Mouse (Mus musculus) C2C12 (cell line): Measurements from ENCODE around the gene Cdk5. TPM values are rescaled to one million over a fixed set of nuclear protein-coding genes. Genes with fewer than 3 reads are reported as not detected.

Experiments used
- H3K27me3 ChIP-seq: one replicate; pipeline ENCODE4 v1.6.1; 2011; ENCODE audit not compliant: control insufficient read depth, insufficient read depth, insufficient read length
- H3K36me3 ChIP-seq: one replicate; pipeline ENCODE4 v1.6.1; 2011; ENCODE audit not compliant: control insufficient read depth, insufficient read depth
- H3K4me3 ChIP-seq: one replicate; pipeline ENCODE4 v1.5.1; 2011; ENCODE audit warnings: mild to moderate bottlenecking, control low read depth; ENCODE audit not compliant: poor library complexity, insufficient read depth, severe bottlenecking
- H3K79me2 ChIP-seq: one replicate; pipeline ENCODE4 v1.6.1; 2011; ENCODE audit not compliant: control insufficient read depth, insufficient read depth
- H3K79me3 ChIP-seq: one replicate; pipeline ENCODE4 v1.6.1; 2011; ENCODE audit warnings: low read depth, control low read depth
- H3ac ChIP-seq: one replicate; pipeline ENCODE3; 2011; ENCODE audit warnings: low read depth; ENCODE audit not compliant: control insufficient read depth, insufficient read length
- CEBPB ChIP-seq: IDR thresholded peaks from one replicate; pipeline ENCODE4 v1.6.1; 2011; ENCODE audit warnings: low read depth, mild to moderate bottlenecking, control low read depth, moderate library complexity
- CTCF ChIP-seq: IDR thresholded peaks from one replicate; pipeline ENCODE4 v1.5.1; 2011; ENCODE audit not compliant: control insufficient read depth, insufficient read depth, insufficient read length
- FOSL1 ChIP-seq: IDR thresholded peaks from one replicate; pipeline ENCODE4 v1.8.0; 2011; ENCODE audit warnings: mild to moderate bottlenecking, low read length; ENCODE audit not compliant: poor library complexity, insufficient read depth, severe bottlenecking
- MAX ChIP-seq: IDR thresholded peaks from one replicate; pipeline ENCODE4 v1.6.1; 2011; ENCODE audit warnings: mild to moderate bottlenecking, control low read depth
- MYOD1 ChIP-seq: IDR thresholded peaks from one replicate; pipeline ENCODE4 v1.6.1; 2011; ENCODE audit warnings: low read depth; ENCODE audit not compliant: control insufficient read depth, insufficient read length
- MYOG ChIP-seq: IDR thresholded peaks from one replicate; pipeline ENCODE4 v1.6.1; 2011; ENCODE audit not compliant: control insufficient read depth, insufficient read length; ENCODE audit errors: extremely low read depth
- USF1 ChIP-seq: IDR thresholded peaks from one replicate; pipeline ENCODE4 v1.6.1; 2011; ENCODE audit warnings: low read depth, mild to moderate bottlenecking, control low read depth, moderate library complexity
- long read RNA-seq, 2 experiments: library from polyadenylated mRNA; unstranded; transcript quantifications; one replicate each; pipeline ENCODE4 v2.0.0; 2019 to 2020
- polyA plus RNA-seq: library from polyadenylated mRNA; unstranded; fragments of >200 nt; fragmentation: generic; extraction: Trizol; gene quantifications from one replicate; pipeline ENCODE4 v1.2.1, GENCODE M21; 2012; ENCODE audit warnings: missing spikeins

The Cdk5 gene
- 33.4 TPM for polyA plus RNA-seq
- long read RNA-seq, experiment 1, transcript Cdk5-201 (12 exons, 2,059 nt): major isoform, 42 of 51 reads
- long read RNA-seq, experiment 1, partial matches to known transcripts: 3 of 51 reads
- long read RNA-seq, experiment 1, other reads (novel, unspliced or antisense): 6 of 51 reads
- long read RNA-seq, experiment 2, transcript Cdk5-201 (12 exons, 2,059 nt): major isoform, 49 of 54 reads
- long read RNA-seq, experiment 2, partial matches to known transcripts: 0 of 54 reads
- long read RNA-seq, experiment 2, other reads (novel, unspliced or antisense): 5 of 54 reads

DNA sequence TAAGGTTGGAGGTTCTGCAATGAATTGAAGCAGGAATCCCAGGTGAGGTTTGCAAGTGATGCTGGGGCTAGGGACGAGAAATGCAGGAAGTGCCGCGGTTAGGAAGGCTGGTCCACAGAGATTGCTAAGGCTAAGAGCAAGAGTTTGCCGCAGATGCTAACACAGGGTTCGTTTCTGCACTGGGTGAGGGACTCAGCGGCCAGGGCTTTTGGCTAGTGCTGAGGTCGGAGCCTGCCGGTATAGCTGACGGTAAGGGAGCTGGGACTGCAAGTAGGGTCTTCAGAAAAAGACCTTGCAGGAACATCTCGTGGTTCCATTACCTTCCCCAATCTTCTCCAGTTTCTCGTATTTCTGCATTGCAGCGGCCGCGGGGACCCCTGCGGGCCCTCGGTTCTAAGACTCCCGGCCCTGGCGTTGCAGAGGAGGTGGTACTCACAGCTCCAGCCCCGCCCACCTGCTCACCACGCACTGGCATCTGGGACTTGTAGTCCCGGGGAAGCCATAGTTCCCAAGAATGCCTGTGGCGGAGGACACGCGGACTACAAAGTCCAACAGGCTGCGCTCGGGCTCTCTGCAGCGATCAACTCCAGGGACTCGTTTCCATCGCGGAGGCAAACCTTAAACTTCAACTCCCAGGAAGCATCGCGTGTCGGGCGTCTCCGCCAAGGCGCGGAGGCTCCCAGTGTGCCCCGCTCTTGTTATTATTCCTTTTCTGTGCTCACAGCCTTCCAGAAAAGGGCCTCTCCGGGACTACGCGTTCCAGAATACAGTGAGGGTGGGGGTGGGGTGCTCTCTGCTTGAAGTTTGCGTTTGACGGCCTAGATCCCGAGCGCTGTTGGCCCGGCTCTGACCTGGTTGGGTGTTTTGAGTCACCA is at the start of gene Cdk5, which contains the start of gene Slc4a2:
Gene Cdk5, minus strand, starts transcription at position 402 of the 875 bp plus-strand sequence.
Gene Slc4a2, plus strand, starts transcription at position 709 of the 875 bp plus-strand sequence.
- Histone ChIP-seq H3ac (peak within 1 kb of the TSS; percentile 76), H3K4me3 (peak within 1 kb of the TSS; percentile 80)

DNA sequence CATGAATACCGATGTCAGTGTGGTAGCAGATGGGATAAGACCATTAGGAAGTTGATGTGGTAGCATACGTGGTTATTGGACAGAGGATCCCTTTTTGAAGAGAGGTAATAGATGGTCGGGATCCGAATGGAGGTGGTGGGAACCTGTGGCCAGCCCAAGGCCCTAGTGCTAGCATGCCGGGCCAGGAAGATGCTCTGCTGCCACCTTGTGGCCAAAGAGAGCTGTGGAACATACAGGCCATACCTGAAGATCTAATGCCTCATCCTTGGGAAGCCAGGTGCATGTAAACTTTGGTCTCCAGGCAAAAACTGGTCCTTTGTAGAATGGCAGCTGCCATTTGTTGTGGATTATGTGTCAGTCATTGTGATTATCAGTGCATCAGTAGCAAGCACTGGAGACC is 47.3 kb upstream of the Cdk5 start:
- peaks cover 9% of the 10 kb centered on the region for H3K36me3 ChIP-seq
- no peak overlapping the region for H3ac ChIP-seq
- H3K27me3 ChIP-seq: no peaks in the 10 kb centered on the region
- no peak overlapping the region for H3K4me3 ChIP-seq
- peaks cover 100% of the 10 kb centered on the region for H3K79me2 ChIP-seq
- peaks cover 74% of the 10 kb centered on the region for H3K79me3 ChIP-seq
- TF ChIP-seq CEBPB (no peak), CTCF (peak; percentile 87)

More for the DNA sequence above, at the start of gene Cdk5, which contains the start of gene Slc4a2:
- peaks cover 37% of the 10 kb centered on the region for H3K79me2 ChIP-seq
- no peaks in the 10 kb centered on the region for H3K27me3 ChIP-seq
- peaks cover 19% of the 10 kb centered on the region for H3K36me3 ChIP-seq
- H3K79me3 ChIP-seq: peaks cover 15% of the 10 kb centered on the region
- TF ChIP-seq MAX (peak; percentile 81), CTCF (no peak), FOSL1 (no peak), CEBPB (no peak)

- no peaks in the 10 kb centered on the region for H3K27me3 ChIP-seq
- peaks cover 85% of the 10 kb centered on the region for H3K79me3 ChIP-seq
- no peak for TF ChIP-seq CTCF
- no peak for TF ChIP-seq MYOD1
- no peak for TF ChIP-seq FOSL1
- no peak for TF ChIP-seq CEBPB
- TF ChIP-seq MAX: no peak
- TF ChIP-seq MYOG: no peak
- TF ChIP-seq USF1: no peak
- H3K4me3 ChIP-seq: no peak overlapping the region
- H3K79me2 ChIP-seq: peaks cover 100% of the 10 kb centered on the region
- peaks cover under 1% of the 10 kb centered on the region for H3K36me3 ChIP-seq
- no peak overlapping the region for H3ac ChIP-seq
Observed at GRCm38 (mm10) chr5:24466762-24467161, 43.4 kb upstream of the Cdk5 start.

DNA sequence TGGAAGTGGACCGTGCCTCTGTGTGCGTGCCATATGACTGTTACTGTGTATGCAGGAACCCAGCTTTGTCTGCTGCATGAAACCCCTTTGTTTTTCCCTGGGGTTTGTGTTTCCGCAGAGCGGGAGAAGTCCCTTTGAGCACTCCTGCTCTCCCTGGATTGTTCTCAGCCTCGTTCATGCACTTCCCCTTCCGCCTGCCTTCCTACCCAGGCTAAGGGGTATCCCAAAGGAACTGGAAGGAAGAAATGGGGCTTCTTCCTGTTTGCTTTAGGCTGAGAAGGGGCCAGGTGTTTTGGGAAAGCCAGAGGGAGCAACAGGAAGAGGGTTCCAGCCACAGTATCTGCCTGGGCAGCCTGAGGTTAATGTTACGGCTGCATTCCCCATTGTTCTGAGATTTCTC is 32.3 kb upstream of the Cdk5 start:
- Histone ChIP-seq H3K79me3 (peaks cover 78% of the 10 kb centered on the region), H3K79me2 (peaks cover 86% of the 10 kb centered on the region), H3K36me3 (peaks cover 35% of the 10 kb centered on the region), H3K4me3 (no peak overlapping the region), H3K27me3 (no peaks in the 10 kb centered on the region), H3ac (no peak overlapping the region)
- TF ChIP-seq MAX (no peak), CEBPB (no peak), MYOD1 (no peak), CTCF (no peak), USF1 (no peak), MYOG (no peak), FOSL1 (no peak)

DNA sequence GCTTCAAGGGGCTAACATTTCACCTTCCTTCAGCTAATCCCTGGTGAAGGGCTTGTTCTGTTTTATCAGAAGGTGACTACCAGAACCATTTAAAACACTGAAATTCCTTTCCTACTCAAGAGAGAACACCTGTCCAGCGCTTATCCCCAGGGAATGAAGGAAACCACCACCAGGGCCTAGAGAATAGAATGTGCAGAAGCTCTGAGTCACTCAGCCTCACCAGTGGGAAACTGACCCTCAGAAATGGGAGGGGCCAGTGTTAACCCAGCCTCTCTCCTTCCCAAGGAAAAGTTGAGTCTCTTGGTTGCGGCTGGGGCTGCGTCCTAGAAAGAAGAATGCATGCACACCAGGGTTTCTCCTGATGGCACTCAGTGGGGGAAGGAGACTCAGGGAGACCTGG is 31.7 kb upstream of the Cdk5 start:
- Histone ChIP-seq H3K79me2 (peaks cover 81% of the 10 kb centered on the region), H3K36me3 (peaks cover 31% of the 10 kb centered on the region), H3K79me3 (peaks cover 73% of the 10 kb centered on the region), H3K4me3 (no peak overlapping the region), H3ac (no peak overlapping the region), H3K27me3 (no peaks in the 10 kb centered on the region)
- TF ChIP-seq FOSL1: no peak
- peak; percentile 82 for TF ChIP-seq MYOD1

- peaks cover 31% of the 10 kb centered on the region for H3K36me3 ChIP-seq
- no peak overlapping the region for H3ac ChIP-seq
- H3K79me2 ChIP-seq: peaks cover 69% of the 10 kb centered on the region
- TF ChIP-seq MYOG: no peak
- H3K27me3 ChIP-seq: no peaks in the 10 kb centered on the region
- H3K4me3 ChIP-seq: peak overlapping the region; percentile 75
- peaks cover 64% of the 10 kb centered on the region for H3K79me3 ChIP-seq
Observed at GRCm38 (mm10) chr5:24453985-24454303, 30.6 kb upstream of the Cdk5 start.
